Mouse (Mus musculus) embryo, embryonic 10.5 days (tissue): Measurements from ENCODE around the gene Rpl6.
A peak's percentile ranks its signal among the peaks of the same experiment; 100 is the strongest.

Experiments
- DNase-seq: peaks from one replicate; pipeline ENCODE4 v3.0.0-alpha.2; 2015; ENCODE audit warnings: low spot score

The Rpl6 gene

GRCm38 (mm10) chr5:121204132-121205089 lies at the start of gene Rpl6:
Rpl6 (plus strand) TSS chr5:121204481.
- DNase-seq = peak; percentile 93

GRCm38 (mm10) chr5:121156121-121156520 lies 48.2 kb upstream of the Rpl6 start:
- no peak for DNase-seq

- no peak for DNase-seq
Observed at GRCm38 (mm10) chr5:121157017-121157416, 47.3 kb upstream of the Rpl6 start.

GRCm38 (mm10) chr5:121157489-121157888 lies 46.8 kb upstream of the Rpl6 start:
- DNase-seq = no peak

GRCm38 (mm10) chr5:121158966-121159365 lies 45.3 kb upstream of the Rpl6 start:
- no peak for DNase-seq

- no peak for DNase-seq
Observed at GRCm38 (mm10) chr5:121162285-121162684, 42.0 kb upstream of the Rpl6 start.

GRCm38 (mm10) chr5:121162923-121163322 lies 41.4 kb upstream of the Rpl6 start:
- DNase-seq = no peak

- DNase-seq = no peak
Observed at GRCm38 (mm10) chr5:121166884-121167283, 37.4 kb upstream of the Rpl6 start.

GRCm38 (mm10) chr5:121169588-121169987 lies 34.7 kb upstream of the Rpl6 start:
- DNase-seq = no peak

GRCm38 (mm10) chr5:121172835-121173234 lies 31.4 kb upstream of the Rpl6 start:
- no peak for DNase-seq

- no peak for DNase-seq
Observed at GRCm38 (mm10) chr5:121179077-121179857, 25.0 kb upstream of the Rpl6 start.

- no peak for DNase-seq
Observed at GRCm38 (mm10) chr5:121183269-121183668, 21.0 kb upstream of the Rpl6 start.

- no peak for DNase-seq
Observed at GRCm38 (mm10) chr5:121184375-121184774, 19.9 kb upstream of the Rpl6 start.

- peak; percentile 33 for DNase-seq
Observed at GRCm38 (mm10) chr5:121184945-121185551, 19.2 kb upstream of the Rpl6 start.

- DNase-seq = no peak
Observed at GRCm38 (mm10) chr5:121187580-121188001, 16.7 kb upstream of the Rpl6 start.

GRCm38 (mm10) chr5:121188265-121188664 lies 16.0 kb upstream of the Rpl6 start:
- no peak for DNase-seq

GRCm38 (mm10) chr5:121189182-121189581 lies 15.1 kb upstream of the Rpl6 start:
- no peak for DNase-seq

- DNase-seq = peak; percentile 31
Observed at GRCm38 (mm10) chr5:121190210-121190835, 14.0 kb upstream of the Rpl6 start.

- DNase-seq = peak; percentile 88
Observed at GRCm38 (mm10) chr5:121190836-121191583, 13.3 kb upstream of the Rpl6 start, which contains the start of gene Ptpn11. Ptpn11 (minus strand) TSS chr5:121191397.

- no peak for DNase-seq
Observed at GRCm38 (mm10) chr5:121191584-121191906, 12.7 kb upstream of the Rpl6 start.

GRCm38 (mm10) chr5:121194173-121194572 lies 10.1 kb upstream of the Rpl6 start:
- no peak for DNase-seq
